Mouse (Mus musculus): ENCODE data around the gene Rpl7l1. TPM values are rescaled to one million over a fixed set of nuclear protein-coding genes. Genes with fewer than 3 reads are reported as not detected.
A peak's percentile ranks its signal among the peaks of the same experiment; 100 is the strongest.
"Not testable (repeated sequence)": the region's sequence is repeated elsewhere in the genome, so short reads cannot be mapped to it uniquely, and the experiment has no call there.

The Rpl7l1 gene
- total RNA-seq, 2 experiments from 2014 or later, result 42.8 to 51.2 TPM

DNA sequence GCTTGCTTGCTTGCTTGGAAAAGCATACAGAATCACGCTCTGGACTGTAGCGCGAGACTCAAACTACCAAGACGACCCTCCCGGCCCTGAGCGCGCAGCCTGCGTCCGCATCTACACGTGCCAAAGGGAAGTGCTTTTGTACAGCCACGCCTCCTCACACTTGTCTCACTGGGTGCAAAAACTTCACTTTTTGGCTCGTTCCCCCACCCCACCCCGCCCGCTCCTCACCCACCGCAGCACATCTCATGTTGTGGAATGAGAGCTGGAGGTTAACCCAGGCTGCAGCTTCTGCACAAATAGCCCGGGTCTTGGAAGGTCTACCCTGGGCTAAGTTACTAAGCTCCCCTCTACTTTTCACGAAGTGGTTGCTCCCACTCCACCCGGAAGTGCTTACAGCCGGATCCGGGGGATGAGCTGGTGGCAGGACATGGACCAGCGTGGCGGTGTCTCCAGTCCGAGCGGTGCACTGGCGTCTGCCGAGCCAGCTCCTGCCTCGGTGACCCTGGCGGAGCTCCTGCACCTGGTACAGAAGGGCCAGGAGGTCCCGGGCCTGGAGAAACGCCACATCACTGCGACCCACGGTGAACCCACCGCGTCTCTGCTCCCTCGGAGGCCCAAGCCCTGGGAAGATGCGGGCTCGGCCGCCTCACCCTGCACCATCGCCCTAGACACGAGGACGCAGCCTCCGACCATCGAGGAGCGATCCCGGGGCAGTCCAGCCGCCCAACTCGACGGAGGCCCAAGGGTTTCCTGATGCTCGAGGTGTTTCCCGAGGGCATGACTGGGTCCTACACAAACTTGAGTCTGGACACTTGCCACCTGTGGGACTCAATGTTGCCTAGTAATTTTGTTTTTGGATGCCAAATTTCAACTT lies 9.8 kb downstream of the Rpl7l1 start, which contains the start of gene 2310039H08Rik:
TSS of gene 2310039H08Rik (plus strand) at position 232 of the 874 bp plus-strand sequence.
- H3K27ac ChIP-seq, result peak within 1 kb of the TSS; percentile 93
- peak within 1 kb of the TSS; percentile 63 for H3K4me3 ChIP-seq
- no peak for TF ChIP-seq CTCF (conservative IDR thresholded peaks at IDR 0.05)
- peak; percentile 78 to 82 for DNase-seq (ENCODE audit: low spot score in 2 of 2)

DNA sequence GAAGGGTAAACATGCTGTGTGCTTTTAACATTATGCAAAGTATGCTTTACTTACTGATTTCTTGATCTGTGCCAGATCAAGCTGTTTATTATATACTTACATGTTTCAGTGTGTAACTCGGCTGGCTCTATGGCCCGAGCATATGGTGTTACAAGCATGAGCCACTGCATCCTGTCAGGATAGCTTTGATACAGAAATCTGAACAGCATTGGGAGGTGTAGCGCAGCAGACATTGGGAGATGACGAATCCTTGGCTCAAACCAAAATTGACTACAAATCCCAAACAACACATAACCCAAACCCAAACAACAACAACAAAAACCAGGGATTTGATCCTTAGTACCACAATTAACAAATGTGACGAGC lies 10.5 kb downstream of the Rpl7l1 start:
- Histone ChIP-seq H3K4me3 (peak overlapping the region; percentile 63), H3K27ac (peak overlapping the region; percentile 93)
- TF ChIP-seq CTCF (conservative IDR thresholded peaks at IDR 0.05), result no peak
- DNase-seq (ENCODE audit: low spot score in 2 of 2), result no peak

DNA sequence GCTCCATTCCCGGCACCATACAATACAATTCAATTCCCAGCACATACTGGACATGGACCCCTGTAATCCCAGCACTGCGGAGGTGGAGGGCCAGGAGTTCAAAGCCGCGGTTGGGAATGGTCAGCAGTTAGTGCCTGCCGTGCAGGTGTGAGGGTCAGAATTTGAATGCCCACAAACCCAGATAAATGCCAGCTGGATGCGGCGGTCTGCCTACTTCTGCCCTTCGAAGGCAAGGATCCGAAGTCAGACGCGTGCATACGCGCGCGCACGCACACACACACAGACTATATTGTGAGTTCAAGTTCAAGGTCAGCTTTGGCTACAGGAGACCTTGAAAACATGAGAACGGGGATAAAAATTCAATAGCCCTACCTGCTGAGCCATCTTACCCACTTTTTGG lies 10.9 kb downstream of the Rpl7l1 start:
- TF ChIP-seq CTCF (conservative IDR thresholded peaks at IDR 0.05), result no peak

DNA sequence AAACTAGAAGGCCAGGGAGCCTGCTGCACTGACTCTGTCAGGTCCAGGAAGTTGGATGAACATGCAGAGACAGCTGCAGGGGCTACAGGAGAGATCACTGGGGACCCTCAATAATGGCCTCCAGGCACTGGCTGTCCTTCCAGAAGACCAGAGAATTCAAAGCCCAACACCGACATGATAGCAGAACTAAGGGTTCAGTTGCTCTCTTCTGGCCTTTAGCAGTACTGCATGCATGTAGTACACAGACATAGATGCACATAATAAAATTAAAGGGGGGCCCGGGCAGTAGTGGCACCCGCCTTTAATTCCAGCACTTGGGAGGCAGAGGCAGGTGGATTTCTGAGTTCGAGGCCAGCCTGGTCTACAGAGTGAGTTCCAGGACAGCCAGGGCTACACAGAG lies 11.4 kb downstream of the Rpl7l1 start:
- no peak overlapping the region for H3K27ac ChIP-seq
- no peak for DNase-seq (ENCODE audit: low spot score in 2 of 2)
- H3K4me3 ChIP-seq, result no peak overlapping the region
- TF ChIP-seq CTCF (conservative IDR thresholded peaks at IDR 0.05), result peak; percentile 58

More for the DNA sequence above, 10.9 kb downstream of the Rpl7l1 start:
- DNase-seq (ENCODE audit: low spot score in 2 of 2), result no peak
- H3K27ac ChIP-seq, result peak overlapping the region; percentile 93
- peak overlapping the region; percentile 63 for H3K4me3 ChIP-seq

DNA sequence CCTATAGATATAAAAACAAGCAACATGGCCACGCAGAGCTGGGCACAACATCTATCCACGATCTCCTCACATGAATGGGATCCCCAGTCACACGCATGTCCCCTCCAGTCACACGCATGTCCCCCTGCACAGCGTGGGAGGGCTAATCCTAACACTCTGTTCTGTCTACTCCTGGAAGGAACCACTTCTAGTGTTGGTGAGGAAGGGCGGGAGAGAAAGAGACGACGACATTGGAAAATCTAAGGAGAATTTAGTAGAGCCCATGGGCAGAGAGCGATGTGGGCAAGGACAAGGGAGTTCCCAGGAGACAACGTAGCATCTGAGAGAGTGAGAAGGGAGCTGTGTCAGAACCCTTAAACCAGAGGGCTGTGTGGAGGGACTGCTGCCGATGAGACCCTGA lies 11.9 kb downstream of the Rpl7l1 start:
- Histone ChIP-seq H3K27ac (no peak overlapping the region), H3K4me3 (no peak overlapping the region)
- no peak for DNase-seq (ENCODE audit: low spot score in 2 of 2)
- no peak for TF ChIP-seq CTCF (conservative IDR thresholded peaks at IDR 0.05)

DNA sequence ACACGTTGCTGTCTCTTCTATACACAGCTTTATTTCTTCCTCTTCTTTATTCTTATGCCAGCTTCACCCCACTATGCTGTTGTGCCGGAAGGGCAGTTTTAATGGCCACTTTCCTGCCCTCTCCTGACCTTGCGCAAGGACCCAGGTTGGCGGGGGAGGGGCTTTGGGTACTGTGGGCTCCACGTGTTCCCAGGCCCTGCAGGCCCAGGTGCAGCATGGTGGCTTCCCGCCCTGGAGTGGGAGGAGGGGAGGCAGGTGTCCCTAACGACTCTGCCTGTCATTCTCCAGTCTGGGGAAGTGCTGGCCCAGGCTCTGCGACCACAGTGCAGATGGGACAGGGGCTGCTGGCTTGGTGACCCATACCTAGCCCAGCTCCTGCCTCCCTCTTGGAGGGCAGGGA lies 14.6 kb downstream of the Rpl7l1 start:
- H3K27ac ChIP-seq, result no peak overlapping the region
- DNase-seq (ENCODE audit: low spot score in 2 of 2), result no peak
- TF ChIP-seq CTCF (conservative IDR thresholded peaks at IDR 0.05), result no peak
- H3K4me3 ChIP-seq, result no peak overlapping the region

DNA sequence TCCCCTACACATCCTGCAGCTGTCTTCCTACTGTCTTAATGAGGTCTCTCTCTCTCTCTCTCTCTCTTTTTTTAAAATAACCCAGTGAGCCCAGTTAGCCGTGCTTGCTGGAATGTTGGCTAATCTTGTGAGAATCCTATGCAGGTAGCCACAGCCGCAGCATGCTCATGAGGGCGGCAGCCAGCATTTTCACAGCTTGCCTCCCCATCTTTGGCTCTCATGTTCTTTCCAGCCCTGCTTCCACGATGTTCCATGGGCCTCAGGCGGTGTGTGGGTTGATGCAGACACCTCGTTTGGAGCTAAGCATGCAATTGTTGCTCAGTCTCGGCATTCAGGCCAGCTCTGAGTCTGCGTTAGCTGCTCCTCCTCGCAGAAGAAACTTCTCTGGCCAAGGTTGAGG lies 17.6 kb downstream of the Rpl7l1 start:
- DNase-seq (ENCODE audit: low spot score in 2 of 2), result peak in 1 of 2 experiments; percentile 51

DNA sequence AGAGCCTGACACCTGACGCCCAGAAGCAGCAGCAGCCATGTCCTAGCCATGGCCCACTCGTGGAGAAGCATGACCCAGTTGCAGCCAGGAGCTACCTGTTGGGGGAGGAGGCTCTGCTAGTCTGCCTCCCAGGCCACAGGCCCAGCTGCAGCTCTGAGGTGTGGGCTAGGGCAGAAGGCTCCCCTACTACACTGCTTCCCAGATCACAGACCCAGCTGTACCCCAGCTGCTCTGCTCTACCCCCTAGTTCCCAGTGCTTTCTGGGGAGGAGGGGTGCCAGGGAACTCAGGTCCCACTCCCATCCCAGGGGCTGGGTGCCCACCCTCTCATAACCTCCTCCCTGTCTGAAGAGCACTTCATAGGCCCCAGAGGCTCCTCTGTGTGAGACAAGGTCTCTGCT lies 18.9 kb downstream of the Rpl7l1 start, which contains the start of gene Ptcra:
TSS of gene Ptcra (minus strand) at position 169 of the 400 bp plus-strand sequence.
- Histone ChIP-seq H3K4me3 (no peak within 1 kb of the TSS), H3K27ac (peak within 1 kb of the TSS; percentile 88)
- TF ChIP-seq CTCF (conservative IDR thresholded peaks at IDR 0.05), result no peak
- no peak for DNase-seq (ENCODE audit: low spot score in 2 of 2)

More for the DNA sequence above, 17.6 kb downstream of the Rpl7l1 start:
- peak overlapping the region; percentile 88 for H3K27ac ChIP-seq
- not testable (repeated sequence) for H3K4me3 ChIP-seq

DNA sequence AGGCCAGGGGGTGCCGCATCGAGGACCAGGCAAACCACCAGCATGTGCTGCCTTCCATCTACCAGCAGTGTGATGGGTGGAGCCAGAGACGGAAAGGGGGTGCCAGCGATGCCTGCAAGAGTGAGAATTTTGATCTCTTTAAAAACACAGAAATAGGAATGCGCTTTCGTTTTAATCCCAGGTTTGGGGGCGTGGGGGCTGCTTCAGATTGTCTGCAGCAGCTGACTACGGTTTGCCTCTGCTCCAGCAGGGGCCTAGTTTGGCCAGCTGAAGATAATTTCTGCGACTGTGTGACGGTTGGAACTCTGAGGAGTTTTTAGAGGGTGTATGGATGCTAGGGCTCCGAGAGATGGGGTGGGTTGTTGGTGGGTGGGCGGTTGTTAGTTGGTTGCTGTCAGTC lies 23.7 kb downstream of the Rpl7l1 start:
- DNase-seq (ENCODE audit: low spot score in 2 of 2), result no peak
- Histone ChIP-seq H3K4me3 (no peak overlapping the region), H3K27ac (peak overlapping the region; percentile 69; the same call in 1 of the 2 replicates)
- TF ChIP-seq CTCF (conservative IDR thresholded peaks at IDR 0.05), result no peak

DNA sequence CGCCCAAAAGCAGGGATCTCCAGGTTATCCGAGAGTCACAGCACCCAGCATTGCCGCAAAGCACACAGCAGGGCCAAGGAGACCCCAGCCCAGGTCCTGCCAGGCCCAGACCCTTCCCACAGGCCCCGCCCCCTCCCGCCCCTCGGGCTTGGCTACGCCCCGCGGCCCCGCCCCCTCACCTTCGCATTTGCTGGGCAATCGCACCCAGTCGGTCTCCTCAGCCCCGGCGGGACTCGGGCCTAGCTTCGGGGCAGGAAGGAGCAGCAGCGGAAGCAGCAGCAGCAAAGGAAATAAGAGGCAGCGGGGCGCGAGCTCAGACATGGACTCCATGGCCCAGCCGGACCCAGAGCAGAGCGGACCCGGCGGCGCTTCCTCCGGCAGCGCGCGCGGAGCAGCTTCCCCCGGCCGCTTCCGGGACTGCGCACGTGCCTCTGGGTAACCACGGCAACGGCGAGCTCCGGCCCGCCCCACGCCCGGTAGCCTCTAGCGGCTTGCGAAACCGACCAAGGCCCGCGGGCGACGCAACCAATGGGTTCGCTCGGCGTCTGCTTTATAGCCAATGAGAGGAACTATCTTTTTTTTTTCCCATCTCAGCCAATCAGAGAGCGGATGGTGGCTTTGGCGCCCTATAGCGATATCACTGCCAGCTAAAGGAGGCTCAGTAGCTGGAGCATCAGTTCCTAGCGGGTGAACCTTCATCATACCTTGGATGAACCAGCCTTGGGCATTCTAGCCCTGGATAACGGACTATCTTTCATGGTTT lies 30.5 kb downstream of the Rpl7l1 start, which contains the start of gene Cnpy3:
TSS of gene Cnpy3 (minus strand) at position 421 of the 763 bp plus-strand sequence.
- peak within 1 kb of the TSS; percentile 87 for H3K27ac ChIP-seq
- no peak for TF ChIP-seq CTCF (conservative IDR thresholded peaks at IDR 0.05)
- DNase-seq (ENCODE audit: low spot score in 2 of 2), result peak; percentile 98
- peak within 1 kb of the TSS; percentile 85 for H3K4me3 ChIP-seq

DNA sequence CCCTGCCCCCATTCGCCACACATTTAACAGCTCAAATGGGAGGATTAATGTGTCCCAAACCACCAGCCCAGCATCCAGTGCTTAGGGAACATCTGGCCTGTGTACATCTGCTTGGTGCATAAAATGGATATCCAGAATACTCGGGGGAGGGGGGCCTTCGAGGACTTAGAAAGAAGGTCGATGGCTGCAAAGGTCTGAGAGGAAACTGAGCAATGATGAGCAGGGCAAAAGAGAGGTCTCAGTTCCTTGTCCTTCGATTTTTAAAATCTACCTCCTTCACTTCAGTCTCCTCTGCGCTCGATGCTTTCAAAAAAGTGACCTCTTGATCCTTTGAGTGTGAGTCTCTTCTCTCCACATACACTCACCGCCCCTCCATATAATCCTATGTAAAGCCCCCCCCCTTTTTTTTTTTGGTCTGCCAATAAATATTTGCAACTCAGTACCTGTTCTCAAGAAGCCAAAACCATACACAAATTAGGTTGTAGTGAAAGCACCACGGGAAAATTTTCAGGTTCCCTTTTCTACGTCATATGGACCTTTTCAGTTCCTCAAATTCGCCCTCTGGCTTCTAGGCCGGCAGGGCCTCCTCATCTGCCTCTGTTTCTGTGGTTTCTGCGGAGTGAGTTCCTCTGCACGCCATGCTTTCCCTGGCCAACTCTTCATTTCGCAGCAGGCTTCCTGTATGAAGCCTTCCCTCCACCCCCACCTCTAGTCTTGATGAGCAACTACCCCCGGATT lies 31.2 kb downstream of the Rpl7l1 start:
- TF ChIP-seq CTCF (conservative IDR thresholded peaks at IDR 0.05), result no peak
- Histone ChIP-seq H3K4me3 (peak overlapping the region; percentile 85), H3K27ac (peak overlapping the region; percentile 87)
- peak in 1 of 2 experiments; percentile 42 for DNase-seq (ENCODE audit: low spot score in 2 of 2)

DNA sequence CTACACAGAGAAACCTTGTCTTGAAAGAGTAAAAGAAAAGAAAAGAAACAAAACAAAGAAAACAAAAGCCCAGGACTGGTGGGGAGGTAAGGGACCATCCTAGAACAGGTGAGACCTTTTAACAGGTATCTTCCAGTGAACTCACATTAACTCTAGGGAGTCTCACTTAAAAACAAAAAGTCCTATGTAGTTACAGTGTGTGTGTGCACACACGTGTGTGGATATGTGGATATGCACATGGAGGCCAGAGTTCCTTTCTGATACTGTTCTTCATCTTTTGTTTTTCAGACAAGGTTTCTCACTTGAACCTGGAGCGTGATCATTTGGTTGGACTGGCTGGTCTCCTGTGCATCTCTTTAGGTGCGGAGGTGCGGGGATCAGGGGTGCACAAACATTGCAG lies 31.9 kb downstream of the Rpl7l1 start:
- H3K4me3 ChIP-seq, result peak overlapping the region; percentile 85; the same call in 1 of the 2 replicates
- no peak for TF ChIP-seq CTCF (conservative IDR thresholded peaks at IDR 0.05)
- peak overlapping the region; percentile 87; the same call in 1 of the 2 replicates for H3K27ac ChIP-seq
- DNase-seq (ENCODE audit: low spot score in 2 of 2), result no peak
